ENCODE assay signal across 8 mouse cellular contexts in the genomic region with DNA sequence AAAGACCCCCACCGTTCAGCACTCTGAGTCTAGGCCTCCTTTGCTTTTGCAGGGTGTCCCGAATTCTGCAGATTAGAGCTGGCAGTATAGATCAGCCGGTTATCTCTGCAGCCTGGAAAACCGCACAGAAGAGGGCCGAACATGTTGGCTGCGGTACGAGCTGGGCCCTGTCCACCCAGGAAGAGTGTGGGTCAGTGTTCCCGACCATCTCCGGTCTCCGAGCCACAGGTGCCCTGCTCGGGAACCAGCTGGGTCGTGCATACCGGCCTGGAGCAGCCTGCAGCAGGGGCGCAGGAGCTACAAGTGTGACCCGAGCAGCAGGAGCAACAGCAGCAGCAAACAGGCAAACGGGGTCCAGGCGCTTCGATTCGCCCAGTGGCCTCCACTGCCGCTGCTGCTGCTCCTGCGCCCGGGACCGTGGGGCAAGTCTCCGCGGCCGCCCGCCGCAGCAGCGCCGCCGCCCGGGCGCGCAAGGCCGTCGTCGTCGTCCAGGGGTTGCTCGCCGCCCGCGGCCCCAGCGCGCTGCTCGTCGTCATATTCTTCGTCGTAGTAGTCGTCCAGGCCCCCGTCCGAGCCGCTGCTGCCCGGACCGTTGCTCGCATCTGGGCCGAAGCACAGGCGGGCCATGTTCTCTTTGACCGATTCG. TPM values are rescaled to one million over a fixed set of nuclear protein-coding genes. Genes with fewer than 3 reads are reported as not detected.
A peak's percentile ranks its signal among the peaks of the same experiment; 100 is the strongest.
DNase-seq lines count a peak whose midpoint lies in the region; ATAC-seq lines count a peak whose summit lies in the region.

No protein-coding gene starts in this region.

- WGBS in heart, embryonic 12.5 days: under 1% methylated on average over 59 of the region's 59 CpGs
- WGBS in kidney, embryonic 16.5 days: under 1% methylated on average over 58 of the region's 59 CpGs

- H3K4me3 ChIP-seq in heart, embryonic 12.5 days: peak overlapping the region; percentile 71
- peak overlapping the region; percentile 75 for H3K4me3 ChIP-seq in kidney, embryonic 16.5 days (ENCODE audit: low read length)

- no peaks in the 10 kb centered on the region for H3K36me3 ChIP-seq in heart, embryonic 12.5 days
- H3K36me3 ChIP-seq in kidney, embryonic 16.5 days (ENCODE audit: insufficient read depth, low read length): no peaks in the 10 kb centered on the region

- 0 out of 2 replicates have a peak, but pooled peaks have one; percentile 0 for ATAC-seq in heart, embryonic 12.5 days (ENCODE audit: insufficient number of reproducible peaks, low FRiP score)
- no peak for ATAC-seq in kidney, embryonic 16.5 days (ENCODE audit: low FRiP score, low TSS enrichment)

- peak overlapping the region; percentile 93 for H3K4me2 ChIP-seq in heart, embryonic 12.5 days
- H3K4me2 ChIP-seq in kidney, embryonic 16.5 days (replicated peaks; ENCODE audit: low read depth, low read length): peak overlapping the region; percentile 72

- peak; percentile 1 for DNase-seq in cerebellum, adult 8-10 months
- DNase-seq in cerebellum, postnatal 14 days: no peak
- peak; percentile 32 for DNase-seq in 3T3-L1 (ENCODE audit: low read depth, low spot score)
- DNase-seq in embryo, embryonic 11.5 days (ENCODE audit: low read depth, low spot score): peak; percentile 13
- DNase-seq in lung, postnatal 4 days: peak; percentile 49 to 71
- peak; percentile 50 for DNase-seq in yolk sac, embryonic 10.5 days (ENCODE audit: low spot score)

- peak overlapping the region; percentile 97 for H3K27ac ChIP-seq in heart, embryonic 12.5 days (ENCODE audit: poor library complexity, severe bottlenecking)
- peak overlapping the region; percentile 99 for H3K27ac ChIP-seq in kidney, embryonic 16.5 days (ENCODE audit: low read length)

- H3K27me3 ChIP-seq in heart, embryonic 12.5 days (replicated peaks): no peaks in the 10 kb centered on the region
- no peaks in the 10 kb centered on the region for H3K27me3 ChIP-seq in kidney, embryonic 16.5 days (ENCODE audit: insufficient read depth, low read length)

- H3K4me1 ChIP-seq in heart, embryonic 12.5 days (replicated peaks): peaks cover 25% of the 10 kb centered on the region
- peaks cover 32% of the 10 kb centered on the region for H3K4me1 ChIP-seq in kidney, embryonic 16.5 days (ENCODE audit: insufficient read depth, low read length)

- no peaks in the 10 kb centered on the region for H3K9me3 ChIP-seq in heart, embryonic 12.5 days (replicated peaks)
- H3K9me3 ChIP-seq in kidney, embryonic 16.5 days (ENCODE audit: low read length): 0 out of 2 replicates have a peak, but pooled peaks cover 2% of the 10 kb centered on the region

- peak overlapping the region; percentile 87 for H3K9ac ChIP-seq in heart, embryonic 12.5 days
- H3K9ac ChIP-seq in kidney, embryonic 16.5 days (replicated peaks; ENCODE audit: low read length): peak overlapping the region; percentile 98

RNA-seq across cellular contexts. Expression of a gene that starts 1.6 kb away (rescaled TPM):
- polyA plus RNA-seq in heart, embryonic 12.5 days (2016; fragmentation: Nextera tagmentation; extraction: Ambion mirVana): 55.2 and 56.6 TPM in 2 replicates
- polyA plus RNA-seq in kidney, embryonic 16.5 days (2015; fragmentation: Nextera tagmentation; extraction: Ambion mirVana): 55.0 and 58.4 TPM in 2 replicates

Comparison
In these comparisons a context has a peak if more than half of its experiments do, and no peak if none do; other contexts are left out.
1. DNase-seq: peak in cerebellum, adult 8-10 months (single experiment), 3T3-L1 (single experiment), embryo, embryonic 11.5 days (single experiment), lung, postnatal 4 days (2 of 2) and yolk sac, embryonic 10.5 days (single experiment); none in cerebellum, postnatal 14 days (0 of 2).